Mouse (Mus musculus) MEL (cell line): ENCODE data around the gene Pkd1l2. TPM values are rescaled to one million over a fixed set of nuclear protein-coding genes. Genes with fewer than 3 reads are reported as not detected.

Source experiments
- DNase-seq: peaks from one replicate; pipeline ENCODE4 v3.0.0; 2011; ENCODE audit warnings: low read depth, low spot score
- H3K27ac ChIP-seq: 2 replicates; pipeline ENCODE4 v1.5.1; 2012; ENCODE audit warnings: low read depth, mild to moderate bottlenecking, control low read depth, low read length, moderate library complexity; ENCODE audit not compliant: control insufficient read depth
- H3K27me3 ChIP-seq, 2 experiments: fragments of 150-350 bp in 1 of 2; sonication (generic) in 1 of 2; 2 replicates each; pipeline ENCODE4 v1.6.1; 2012; ENCODE audit warnings: low read length in 2 of 2, mild to moderate bottlenecking in 2 of 2, improper control_type of control experiment in 1 of 2, moderate library complexity in 1 of 2; ENCODE audit not compliant: insufficient read depth in 2 of 2, control insufficient read depth in 1 of 2
- H3K36me3 ChIP-seq, 2 experiments: 2 replicates each; pipeline ENCODE4 v1.6.1; 2012 to 2014; ENCODE audit warnings: low read length in 2 of 2, improper control_type of control experiment in 1 of 2, inconsistent platforms in 1 of 2, mild to moderate bottlenecking in 1 of 2; ENCODE audit not compliant: insufficient read depth in 2 of 2, control insufficient read depth in 1 of 2
- H3K4me1 ChIP-seq, 2 experiments: fragments of 150-350 bp in 1 of 2; sonication (generic) in 1 of 2; 2 replicates each; pipeline ENCODE4 v1.6.1; 2012; ENCODE audit warnings: low read length in 2 of 2, improper control_type of control experiment in 1 of 2, mild to moderate bottlenecking in 1 of 2; ENCODE audit not compliant: insufficient read depth in 2 of 2, control insufficient read depth in 1 of 2
- H3K4me3 ChIP-seq, 2 experiments: fragments of 150-350 bp in 1 of 2; sonication (generic) in 1 of 2; 2 replicates each; pipeline ENCODE4 v1.5.1; 2012; ENCODE audit warnings: low read depth in 2 of 2, low read length in 2 of 2, mild to moderate bottlenecking in 2 of 2, moderate library complexity in 2 of 2, control low read depth in 1 of 2, improper control_type of control experiment in 1 of 2; ENCODE audit not compliant: control insufficient read depth in 1 of 2, insufficient read depth in 1 of 2
- H3K79me2 ChIP-seq: 2 replicates; pipeline ENCODE4 v1.6.1; 2012; ENCODE audit warnings: mild to moderate bottlenecking, low read length, moderate library complexity; ENCODE audit not compliant: control insufficient read depth, poor library complexity, insufficient read depth
- H3K9ac ChIP-seq: 2 replicates; pipeline ENCODE4 v1.6.1; 2012; ENCODE audit warnings: low read depth, mild to moderate bottlenecking, control low read depth, low read length, moderate library complexity; ENCODE audit not compliant: control insufficient read depth, poor library complexity, severe bottlenecking
- H3K9me3 ChIP-seq: fragments of 150-350 bp; sonication (generic); replicated peaks from 2 replicates; pipeline ENCODE4 v1.6.1; 2012; ENCODE audit warnings: mild to moderate bottlenecking, low read length, improper control_type of control experiment, moderate library complexity; ENCODE audit not compliant: insufficient read depth
- BHLHE40 ChIP-seq: IDR thresholded peaks from 2 replicates; pipeline ENCODE4 v1.6.1; 2012; ENCODE audit warnings: low read depth, mild to moderate bottlenecking, inconsistent platforms, low read length, improper control_type of control experiment, borderline replicate concordance
- CHD1 ChIP-seq: IDR thresholded peaks from 2 replicates; pipeline ENCODE4 v1.6.1; 2012; ENCODE audit warnings: low read depth, mild to moderate bottlenecking, inconsistent platforms, low read length, improper control_type of control experiment
- CTCF ChIP-seq, 3 experiments: IDR thresholded peaks in 2 of 3; conservative IDR thresholded peaks in 1 of 3; 2 replicates each; pipeline ENCODE4 v1.5.1; 2011 to 2012; ENCODE audit warnings: low read length in 3 of 3, low read depth in 2 of 3, mild to moderate bottlenecking in 2 of 3, improper control_type of control experiment in 1 of 3, inconsistent platforms in 1 of 3, mixed read lengths in 1 of 3, moderate library complexity in 1 of 3; ENCODE audit not compliant: control insufficient read depth in 1 of 3, insufficient read depth in 1 of 3, poor library complexity in 1 of 3, severe bottlenecking in 1 of 3
- ELF1 ChIP-seq: IDR thresholded peaks from 2 replicates; pipeline ENCODE4 v1.6.1; 2014; ENCODE audit warnings: low read depth, mild to moderate bottlenecking, inconsistent platforms, low read length, improper control_type of control experiment, moderate library complexity
- EP300 ChIP-seq, 2 experiments: IDR thresholded peaks; 2 replicates each; pipeline ENCODE4 v1.6.1; 2011; ENCODE audit warnings: improper control_type of control experiment in 2 of 2, low read length in 2 of 2, low read depth in 1 of 2, mild to moderate bottlenecking in 1 of 2
- GATA1 ChIP-seq: IDR thresholded peaks from 2 replicates; pipeline ENCODE4 v1.6.1; 2011; ENCODE audit warnings: low read depth, low read length, improper control_type of control experiment
- HCFC1 ChIP-seq: IDR thresholded peaks from 2 replicates; pipeline ENCODE4 v1.6.1; 2012; ENCODE audit warnings: low read depth, mild to moderate bottlenecking, inconsistent platforms, low read length, improper control_type of control experiment, moderate library complexity
- MAFK ChIP-seq: IDR thresholded peaks from 2 replicates; pipeline ENCODE4 v1.6.1; 2011; ENCODE audit warnings: low read depth, mild to moderate bottlenecking, low read length, improper control_type of control experiment, borderline replicate concordance
- MEF2A ChIP-seq: IDR thresholded peaks from 2 replicates; pipeline ENCODE4 v1.6.1; 2014; ENCODE audit warnings: low read depth, mild to moderate bottlenecking, inconsistent platforms, low read length, improper control_type of control experiment; ENCODE audit not compliant: poor library complexity, insufficient replicate concordance, severe bottlenecking; ENCODE audit errors: extremely low read depth
- MXI1 ChIP-seq: IDR thresholded peaks from 2 replicates; pipeline ENCODE4 v1.6.1; 2011; ENCODE audit warnings: mild to moderate bottlenecking, low read depth, low read length, improper control_type of control experiment
- MYB ChIP-seq: IDR thresholded peaks from 2 replicates; pipeline ENCODE4 v1.6.1; 2011; ENCODE audit warnings: mild to moderate bottlenecking, low read depth, low read length, improper control_type of control experiment
- NELFE ChIP-seq: IDR thresholded peaks from 2 replicates; pipeline ENCODE4 v1.6.1; 2011; ENCODE audit warnings: low read depth, low read length, improper control_type of control experiment
- NRF1 ChIP-seq: IDR thresholded peaks from 2 replicates; pipeline ENCODE4 v1.6.1; 2014; ENCODE audit warnings: low read depth, mild to moderate bottlenecking, inconsistent platforms, low read length, improper control_type of control experiment, moderate library complexity; ENCODE audit not compliant: poor library complexity, insufficient read depth, severe bottlenecking
- POLR2A ChIP-seq, 2 experiments: IDR thresholded peaks; 2 replicates each; pipeline ENCODE4 v1.6.1; 2011 to 2012; ENCODE audit warnings: low read length in 2 of 2, mild to moderate bottlenecking in 2 of 2, control low read depth in 1 of 2, improper control_type of control experiment in 1 of 2, low read depth in 1 of 2, moderate library complexity in 1 of 2; ENCODE audit not compliant: control insufficient read depth in 1 of 2, insufficient read depth in 1 of 2, poor library complexity in 1 of 2
- POLR2AphosphoS2 ChIP-seq: IDR thresholded peaks from 2 replicates; pipeline ENCODE4 v1.6.1; 2011; ENCODE audit warnings: low read length, improper control_type of control experiment
- RCOR1 ChIP-seq: IDR thresholded peaks from 2 replicates; pipeline ENCODE4 v1.6.1; 2012; ENCODE audit warnings: low read depth, mild to moderate bottlenecking, inconsistent platforms, low read length, improper control_type of control experiment
- SIN3A ChIP-seq: IDR thresholded peaks from 2 replicates; pipeline ENCODE4 v1.6.1; 2012; ENCODE audit warnings: low read length, improper control_type of control experiment, inconsistent platforms
- TAL1 ChIP-seq: IDR thresholded peaks from 2 replicates; pipeline ENCODE4 v1.6.1; 2012; ENCODE audit warnings: mild to moderate bottlenecking, inconsistent platforms, low read length, moderate library complexity, mixed read lengths
- UBTF ChIP-seq: IDR thresholded peaks from 2 replicates; pipeline ENCODE4 v1.6.1; 2012; ENCODE audit warnings: low read depth, mild to moderate bottlenecking, inconsistent platforms, low read length, improper control_type of control experiment, moderate library complexity, borderline replicate concordance; ENCODE audit not compliant: insufficient read depth
- ZKSCAN1 ChIP-seq: IDR thresholded peaks from 2 replicates; pipeline ENCODE4 v1.6.1; 2012; ENCODE audit warnings: low read depth, mild to moderate bottlenecking, inconsistent platforms, low read length, improper control_type of control experiment, moderate library complexity
- ZNF384 ChIP-seq: IDR thresholded peaks from 2 replicates; pipeline ENCODE4 v1.6.1; 2012; ENCODE audit warnings: low read depth, mild to moderate bottlenecking, inconsistent platforms, low read length, improper control_type of control experiment
- polyA plus RNA-seq, 2 experiments: library from polyadenylated mRNA; stranded (reverse) in 1 of 2; unstranded in 1 of 2; fragments of >175 nt in 1 of 2; fragments of >200 nt in 1 of 2; gene quantifications; 2 replicates each; pipeline versions ENCODE4 v1.2.1 to v1.2.4; 2012; ENCODE audit warnings: low replicate concordance in 2 of 2, low read depth in 1 of 2; ENCODE audit not compliant: insufficient read length in 2 of 2, insufficient read depth in 1 of 2, missing spikeins in 1 of 2
- total RNA-seq: library from RNA; depleted of rRNA; stranded (reverse); fragments of 300-350 nt; gene quantifications from 2 replicates; pipeline ENCODE4 v1.2.3, GENCODE M21; 2012

Pkd1l2 gene
- total and polyA plus RNA-seq, 3 experiments = 0.86 to 1.5 TPM; not detected in 1

DNA sequence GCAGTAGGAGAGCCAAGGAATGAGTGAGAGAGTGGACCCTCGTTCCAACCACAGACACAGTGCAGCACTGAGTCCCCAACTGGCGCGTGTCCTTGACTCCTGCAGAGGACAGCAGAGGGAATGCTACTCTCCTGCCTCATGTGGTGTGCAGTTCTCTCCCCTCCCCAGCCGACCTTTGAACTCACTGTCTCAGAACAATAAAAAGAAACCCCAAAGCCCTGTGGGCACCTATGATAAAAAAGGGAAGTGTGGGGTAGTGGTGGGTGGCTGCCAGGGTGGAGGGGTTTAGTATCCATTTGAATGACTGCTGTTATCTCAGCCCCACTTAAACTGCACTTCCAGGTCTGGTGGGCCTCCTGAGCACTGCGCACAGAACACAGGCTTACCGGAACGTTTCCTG, 134.7 kb downstream of the Pkd1l2 start (continued):
- TF ChIP-seq CTCF (IDR thresholded peaks at IDR 0.05 in 2 of 3, conservative IDR thresholded peaks at IDR 0.05 in 1 of 3; ENCODE audit: control insufficient read depth in 1 of 3, insufficient read depth in 1 of 3, low read depth in 2 of 3, low read length in 3 of 3, poor library complexity in 1 of 3, severe bottlenecking in 1 of 3) = no peak
- TF ChIP-seq, all 39 proteins: peak for 10

DNA sequence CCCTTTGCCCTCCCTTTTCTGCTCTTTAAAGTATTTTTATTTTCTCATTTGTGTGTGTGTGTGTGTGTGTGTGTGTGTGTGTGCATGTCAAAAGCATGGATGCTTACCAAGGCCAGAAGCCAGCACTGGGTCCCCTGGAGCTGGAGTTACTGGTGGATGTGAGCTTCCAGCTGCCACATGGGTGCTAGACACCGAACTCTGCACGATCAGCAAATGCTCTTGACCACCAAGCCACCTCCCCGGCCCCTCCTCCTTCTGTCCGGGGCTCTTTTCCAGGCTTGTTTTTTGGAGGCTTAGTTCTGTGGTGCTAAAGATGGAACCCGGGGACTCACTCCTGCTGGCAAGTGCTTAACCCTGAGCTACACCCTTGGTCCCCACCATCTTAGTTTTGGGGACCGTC, 135.4 kb downstream of the Pkd1l2 start:
- no peak for DNase-seq
- H3K4me3 ChIP-seq = peak overlapping the region; percentile 56 to 77
- peaks cover 0 to 30% of the 10 kb centered on the region in 2 experiments; a peak in 2 of 4 replicates for H3K36me3 ChIP-seq
- peaks cover 37% of the 10 kb centered on the region for H3K79me2 ChIP-seq
- peak overlapping the region; percentile 88 for H3K27ac ChIP-seq
- TF ChIP-seq NRF1 (no peak), ZNF384 (0 out of 2 replicates have a peak, but pooled peaks have one; percentile 8), TAL1 (no peak), BHLHE40 (no peak), MAFK (no peak), CHD1 (0 out of 2 replicates have a peak, but pooled peaks have one; percentile 25), POLR2A (IDR thresholded peaks at IDR 0.05; ENCODE audit: control insufficient read depth in 1 of 2, insufficient read depth in 1 of 2, low read depth in 1 of 2, low read length in 2 of 2, poor library complexity in 1 of 2) (0 out of 4 replicates have a peak, but pooled peaks of 1 of the 2 experiments have one; percentile 21), SIN3A (no peak), NELFE (no peak), UBTF (no peak), MEF2A (no peak), ZKSCAN1 (no peak), MXI1 (no peak), MYB (no peak)
- no peaks in the 10 kb centered on the region for H3K9me3 ChIP-seq
- no peaks in the 10 kb centered on the region for H3K27me3 ChIP-seq
- peak overlapping the region; percentile 68 for H3K9ac ChIP-seq
- peaks cover 2 to 36% of the 10 kb centered on the region in 2 experiments for H3K4me1 ChIP-seq

DNA sequence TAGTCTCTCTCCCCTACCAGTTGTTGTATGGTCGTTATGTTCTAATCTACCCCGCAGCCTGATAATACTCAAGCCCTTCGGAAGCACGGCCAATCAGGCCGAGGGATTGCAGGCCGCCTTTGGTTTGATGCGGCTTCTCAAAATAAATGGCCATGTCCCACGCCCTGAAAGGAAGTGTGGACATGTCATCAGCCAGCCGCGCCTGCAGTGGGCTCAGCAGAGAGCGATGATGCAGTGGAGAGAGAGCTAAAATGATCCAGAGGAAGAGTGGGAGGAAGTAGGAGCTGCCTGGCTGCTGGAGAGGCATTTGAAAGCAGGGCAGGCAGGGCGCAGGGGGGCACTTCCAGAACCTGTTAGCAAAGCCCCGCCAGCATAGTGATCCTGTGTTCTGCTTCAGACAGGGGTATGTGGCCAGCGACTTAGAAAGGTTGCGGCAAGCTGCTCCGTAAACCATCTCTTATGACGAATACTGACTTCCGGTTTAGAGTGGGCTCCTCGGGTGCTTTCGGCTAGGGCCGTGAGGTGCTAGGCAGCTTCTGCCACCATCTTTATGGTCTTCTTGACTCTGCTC, 135.9 kb downstream of the Pkd1l2 start:
- H3K79me2 ChIP-seq = peaks cover 37% of the 10 kb centered on the region
- H3K27ac ChIP-seq = peak overlapping the region; percentile 88
- H3K9ac ChIP-seq = peak overlapping the region; percentile 68
- peak; percentile 83 for DNase-seq
- H3K4me3 ChIP-seq = peak overlapping the region; percentile 56 to 77
- no peaks in the 10 kb centered on the region for H3K27me3 ChIP-seq
- H3K9me3 ChIP-seq = no peaks in the 10 kb centered on the region
- TF ChIP-seq POLR2AphosphoS2 = no peak
- TF ChIP-seq GATA1 = peak; percentile 72
- peak; percentile 32; the same call in 1 of the 2 replicates for TF ChIP-seq MXI1
- peak in 1 of 2 experiments; percentile 45; a peak in 3 of 4 replicates for TF ChIP-seq EP300 (IDR thresholded peaks at IDR 0.05; ENCODE audit: low read depth in 1 of 2, low read length in 2 of 2)
- TF ChIP-seq HCFC1 = 0 out of 2 replicates have a peak, but pooled peaks have one; percentile 17
- 0 out of 2 replicates have a peak, but pooled peaks have one; percentile 42 for TF ChIP-seq SIN3A
- no peak for TF ChIP-seq UBTF
- TF ChIP-seq RCOR1 = peak; percentile 79; the same call in 1 of the 2 replicates
- peak; percentile 39; the same call in 1 of the 2 replicates for TF ChIP-seq ELF1
- H3K4me1 ChIP-seq = peaks cover 2 to 35% of the 10 kb centered on the region in 2 experiments
- peaks cover 0 to 30% of the 10 kb centered on the region in 2 experiments; a peak in 2 of 4 replicates for H3K36me3 ChIP-seq
